Mouse (Mus musculus) liver, embryonic 11.5 days (tissue): ENCODE measurements around the gene Gm11444. TPM values are rescaled to one million over a fixed set of nuclear protein-coding genes. Genes with fewer than 3 reads are reported as not detected.

ENCODE experiments used
- ATAC-seq: fragments of 200-750 bp; cut with Nextera tagmentation; replicated peaks from 2 replicates; pipeline ENCODE4 v1.8.0; 2017; ENCODE audit warnings: moderate number of reproducible peaks, mild to moderate bottlenecking, moderate TSS enrichment, moderate library complexity; ENCODE audit not compliant: low FRiP score
- DNase-seq: peaks from one replicate; pipeline ENCODE4 v3.0.0-alpha.2; 2017; ENCODE audit warnings: low spot score
- H3K27ac ChIP-seq: fragments of 300-500 bp; sonication (generic); 2 replicates; pipeline ENCODE4 v1.5.1; 2014; ENCODE audit warnings: mild to moderate bottlenecking, low read depth, low read length, control low read depth
- H3K27me3 ChIP-seq: fragments of 300-500 bp; sonication (generic); replicated peaks from 2 replicates; pipeline ENCODE4 v1.6.1; 2014; ENCODE audit warnings: low read length, mixed read lengths; ENCODE audit not compliant: control insufficient read depth, insufficient read depth
- H3K36me3 ChIP-seq: fragments of 300-500 bp; sonication (generic); 2 replicates; pipeline ENCODE4 v1.6.1; 2014; ENCODE audit warnings: mild to moderate bottlenecking, low read length, moderate library complexity, mixed read lengths; ENCODE audit not compliant: control insufficient read depth, insufficient read depth
- H3K4me1 ChIP-seq: fragments of 300-500 bp; sonication (generic); replicated peaks from 2 replicates; pipeline ENCODE4 v1.6.1; 2014; ENCODE audit warnings: low read length, mixed read lengths; ENCODE audit not compliant: control insufficient read depth, insufficient read depth
- H3K4me2 ChIP-seq: fragments of 300-500 bp; sonication (generic); 2 replicates; pipeline ENCODE4 v1.6.1; 2014; ENCODE audit warnings: mild to moderate bottlenecking, control low read depth, moderate library complexity
- H3K4me3 ChIP-seq: fragments of 300-500 bp; sonication (generic); 2 replicates; pipeline ENCODE4 v1.5.1; 2014; ENCODE audit warnings: low read depth, low read length, control low read depth
- H3K9ac ChIP-seq: fragments of 300-500 bp; sonication (generic); 2 replicates; pipeline ENCODE4 v1.6.1; 2014; ENCODE audit warnings: low read depth, low read length, control low read depth
- H3K9me3 ChIP-seq: fragments of 300-500 bp; sonication (generic); 2 replicates; pipeline ENCODE4 v1.6.1; 2016; ENCODE audit warnings: low read length, inconsistent platforms, mixed read lengths; ENCODE audit not compliant: control insufficient read depth
- WGBS: fragments of 180-500 bp; shearing (Covaris S2); extraction: QIAGEN DNeasy Blood & Tissue Kit; methylation state at CpG from one replicate; pipeline ENCODE4 v1.1.7; 2014; 5-methylcytosine and 5-hydroxymethylcytosine counted together
- polyA plus RNA-seq: library from polyadenylated mRNA; unstranded; fragments of >200 nt; fragmentation: Nextera tagmentation; extraction: Ambion mirVana; gene quantifications from 2 replicates; pipeline ENCODE4 v1.2.1, GENCODE M21; 2014

Gm11444 gene
- polyA plus RNA-seq, 1 experiment from 2014 or later = not detected

DNA sequence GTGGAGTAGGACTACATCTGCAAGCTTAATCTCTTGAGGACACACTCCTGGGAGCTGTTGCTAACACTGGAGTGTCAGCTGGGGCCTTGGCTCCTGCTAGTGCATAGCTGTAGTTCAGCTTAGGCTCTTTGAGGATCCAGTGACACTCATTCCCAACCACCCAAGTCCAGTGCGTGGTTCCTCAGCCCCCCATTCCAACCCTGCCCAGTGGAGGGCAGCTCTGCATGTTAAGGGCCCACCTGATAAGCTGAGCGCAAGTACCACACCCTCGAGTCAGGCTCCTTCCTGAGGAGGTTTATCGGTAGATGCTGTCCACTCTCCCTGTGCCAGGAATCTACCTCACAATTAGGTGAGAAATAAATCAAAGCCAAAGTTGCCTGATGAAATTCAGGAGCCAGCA lies 50.7 kb downstream of the Gm11444 start:
- Histone ChIP-seq H3K9ac (0 out of 2 replicates have a peak overlapping the region, but pooled peaks have one; percentile 15), H3K27me3 (peaks cover 8% of the 10 kb centered on the region), H3K36me3 (no peaks in the 10 kb centered on the region), H3K4me3 (no peak overlapping the region), H3K4me2 (peak overlapping the region; percentile 50), H3K9me3 (no peaks in the 10 kb centered on the region), H3K27ac (peak overlapping the region; percentile 46), H3K4me1 (peaks cover 34% of the 10 kb centered on the region)
- DNase-seq (no peak), ATAC-seq (peak; percentile 61)
- WGBS = 10% methylated on average over 4 of the region's 4 CpGs

Other genes starting within 250 kb of the Gm11444 start
- gene Tbx2, start 17.8 kb downstream of the Gm11444 start, polyA plus RNA-seq = 2.7 and 3.2 TPM in 2 replicates
- 0.79 and 0.86 TPM in 2 replicates for gene Tbx4, start 36.1 kb upstream of the Gm11444 start, polyA plus RNA-seq